In genomic region chr12:111705186-111705973, GRCm38 (mm10) we compare ENCODE assay signal across 9 mouse cellular contexts. TPM values are rescaled to one million over a fixed set of nuclear protein-coding genes. Genes with fewer than 3 reads are reported as not detected.
DNase-seq lines count a peak whose midpoint lies in the region; ATAC-seq and TF ChIP-seq lines count a peak whose summit lies in the region.
"Had no signal": no experiment of that assay in that cellular context is flagged by ENCODE, and none has a peak within 500 bp of the region (broad histone marks: within the 10 kb centered on the region; RNA-seq: fewer than 3 reads in every experiment).

No protein-coding gene starts in this region.

- peaks cover 9% of the 10 kb centered on the region for H3K4me1 ChIP-seq in hindbrain, embryonic 15.5 days (replicated peaks)
- H3K4me1 ChIP-seq in forebrain, postnatal 0 days (ENCODE audit: insufficient read depth): no peaks in the 10 kb centered on the region

- intact Hi-C loops in left cerebral cortex, adult 2 months (cut with DNase I): no loop called here
- intact Hi-C loops in left cerebral cortex, postnatal 14 days (cut with DNase I): no loop called here

- ATAC-seq in hindbrain, embryonic 15.5 days (ENCODE audit: low FRiP score, low read depth): 0 out of 2 replicates have a peak, but pooled peaks have one; percentile 31
- ATAC-seq in forebrain, postnatal 0 days: no peak

- H3K4me3 ChIP-seq in left cerebral cortex, adult 2 months: no peak overlapping the region
- H3K4me3 ChIP-seq in hindbrain, embryonic 15.5 days: no peak overlapping the region
- no peak overlapping the region for H3K4me3 ChIP-seq in forebrain, postnatal 0 days (ENCODE audit: low read depth, low read length)

- no peaks in the 10 kb centered on the region for H3K9me3 ChIP-seq in hindbrain, embryonic 15.5 days
- no peaks in the 10 kb centered on the region for H3K9me3 ChIP-seq in forebrain, postnatal 0 days (ENCODE audit: low read length)
- H3K9me3 ChIP-seq: G1E had no signal

- H3K27ac ChIP-seq in left cerebral cortex, adult 2 months: peak overlapping the region; percentile 73
- peak overlapping the region; percentile 32; the same call in 1 of the 2 replicates for H3K27ac ChIP-seq in hindbrain, embryonic 15.5 days (replicated peaks)
- no peak overlapping the region for H3K27ac ChIP-seq in forebrain, postnatal 0 days (ENCODE audit: low read depth, low read length)

- H3K27me3 ChIP-seq in hindbrain, embryonic 15.5 days: no peaks in the 10 kb centered on the region
- no peaks in the 10 kb centered on the region for H3K27me3 ChIP-seq in forebrain, postnatal 0 days (ENCODE audit: insufficient read depth, low read length)

- 79% methylated on average over 15 of the region's 15 CpGs for WGBS in hindbrain, embryonic 15.5 days
- WGBS in forebrain, postnatal 0 days: 74% methylated on average over 15 of the region's 15 CpGs

- no peak for TF ChIP-seq CTCF in left cerebral cortex, adult 2 months (IDR thresholded peaks at IDR 0.05)
- no peak for TF ChIP-seq CTCF in forebrain, postnatal 0 days (IDR thresholded peaks at IDR 0.05; ENCODE audit: low read depth)

- H3K36me3 ChIP-seq in hindbrain, embryonic 15.5 days: peaks cover 27% of the 10 kb centered on the region
- H3K36me3 ChIP-seq in forebrain, postnatal 0 days (ENCODE audit: insufficient read depth): peaks cover 31% of the 10 kb centered on the region

- H3K9ac ChIP-seq in hindbrain, embryonic 15.5 days: no peak overlapping the region
- no peak overlapping the region for H3K9ac ChIP-seq in forebrain, postnatal 0 days

- no peak overlapping the region for H3K4me2 ChIP-seq in hindbrain, embryonic 15.5 days
- no peak overlapping the region for H3K4me2 ChIP-seq in forebrain, postnatal 0 days (ENCODE audit: low read depth)

- no peak for DNase-seq in left cerebral cortex, adult 2 months (ENCODE audit: extremely low spot score in 1 of 2, low spot score in 2 of 2)
- DNase-seq in left cerebral cortex, postnatal 14 days (ENCODE audit: low spot score in 2 of 2): no peak
- peak; percentile 86 for DNase-seq in gastrocnemius, adult 18-20 months (ENCODE audit: low spot score)
- peak; percentile 91 for DNase-seq in lung, postnatal 10 days
- no peak for DNase-seq in forebrain, postnatal 0 days
- no peak for DNase-seq in embryo, embryonic 9.5 days (ENCODE audit: extremely low spot score)
- DNase-seq in left cerebral cortex, adult 8-10 months (ENCODE audit: low spot score in 2 of 2): no peak

RNA-seq across cellular contexts. Expression of gene Bag5, which starts 7.7 kb away (rescaled TPM):
- 10 to 100 TPM; 60.9 to 61.8 TPM for total RNA-seq in left cerebral cortex, adult 2 months (2021)
- total RNA-seq in left cerebral cortex, postnatal 14 days (2021): 10 to 100 TPM; 45.7 to 47.0 TPM
- 10 to 100 TPM; 16.0 to 16.9 TPM for total RNA-seq in gastrocnemius, adult 18-20 months (2021)
- polyA plus RNA-seq in hindbrain, embryonic 15.5 days (2015; fragmentation: Nextera tagmentation; extraction: Ambion mirVana): 65.1 and 67.8 TPM in 2 replicates
- total RNA-seq in forebrain, postnatal 0 days (2014; rRNA removed): 50.6 and 54.2 TPM in 2 replicates
- 60.7 and 71.2 TPM in 2 replicates for polyA plus RNA-seq in forebrain, postnatal 0 days (2015; fragmentation: Nextera tagmentation; extraction: Ambion mirVana)
- 10 to 100 TPM; 59.0 to 65.9 (median 59.6) TPM for total RNA-seq in left cerebral cortex, adult 8-10 months (2022)

RNA-seq across cellular contexts. Expression of gene Apopt1, which starts 7.7 kb away (rescaled TPM):
- total RNA-seq in left cerebral cortex, adult 2 months (2021): 10 to 100 TPM; 36.2 to 38.8 TPM
- 10 to 100 TPM; 39.4 to 44.3 TPM for total RNA-seq in left cerebral cortex, postnatal 14 days (2021)
- total RNA-seq in gastrocnemius, adult 18-20 months (2021): 10 to 100 TPM; 40.5 to 43.5 TPM
- polyA plus RNA-seq in hindbrain, embryonic 15.5 days (2015; fragmentation: Nextera tagmentation; extraction: Ambion mirVana): 50.7 and 52.9 TPM in 2 replicates
- total RNA-seq in forebrain, postnatal 0 days (2014; rRNA removed): 27.8 and 30.1 TPM in 2 replicates
- 52.7 and 59.8 TPM in 2 replicates for polyA plus RNA-seq in forebrain, postnatal 0 days (2015; fragmentation: Nextera tagmentation; extraction: Ambion mirVana)
- total RNA-seq in left cerebral cortex, adult 8-10 months (2022): 10 to 100 TPM; 38.6 to 41.1 (median 39.6) TPM

RNA-seq across cellular contexts. Expression of gene Trmt61a, which starts 27.5 kb away (rescaled TPM):
- 10 to 100 TPM; 18.9 to 20.2 TPM for total RNA-seq in left cerebral cortex, adult 2 months (2021)
- 10 to 100 TPM; 18.9 to 19.7 TPM for total RNA-seq in left cerebral cortex, postnatal 14 days (2021)
- total RNA-seq in gastrocnemius, adult 18-20 months (2021): 1 to 10 TPM; 2.4 to 3.9 TPM
- polyA plus RNA-seq in hindbrain, embryonic 15.5 days (2015; fragmentation: Nextera tagmentation; extraction: Ambion mirVana): 11.5 and 12.0 TPM in 2 replicates
- 15.9 and 19.6 TPM in 2 replicates for total RNA-seq in forebrain, postnatal 0 days (2014; rRNA removed)
- 8.8 and 10.9 TPM in 2 replicates for polyA plus RNA-seq in forebrain, postnatal 0 days (2015; fragmentation: Nextera tagmentation; extraction: Ambion mirVana)
- 10 to 100 TPM; 18.6 to 22.6 (median 20.8) TPM for total RNA-seq in left cerebral cortex, adult 8-10 months (2022)

RNA-seq across cellular contexts. Expression of gene Ckb, which starts 33.2 kb away (rescaled TPM):
- total RNA-seq in left cerebral cortex, adult 2 months (2021): 1,000 to 10,000 TPM; 1,837 to 1,872 TPM
- total RNA-seq in left cerebral cortex, postnatal 14 days (2021): 1,000 to 10,000 TPM; 1,395 to 1,474 TPM
- 10 to 100 TPM in 1 of 2 experiments, 1 to 10 TPM in 1; 5.9 to 12.2 TPM for total RNA-seq in gastrocnemius, adult 18-20 months (2021)
- 1,741 and 1,830 TPM in 2 replicates for polyA plus RNA-seq in hindbrain, embryonic 15.5 days (2015; fragmentation: Nextera tagmentation; extraction: Ambion mirVana)
- 1,430 and 1,456 TPM in 2 replicates for total RNA-seq in forebrain, postnatal 0 days (2014; rRNA removed)
- 1,561 and 1,650 TPM in 2 replicates for polyA plus RNA-seq in forebrain, postnatal 0 days (2015; fragmentation: Nextera tagmentation; extraction: Ambion mirVana)
- total RNA-seq in left cerebral cortex, adult 8-10 months (2022): 1,000 to 10,000 TPM; 1,860 to 1,987 (median 1,908) TPM
- polyA plus RNA-seq: G1E had no signal

RNA-seq across cellular contexts. Expression of gene Klc1, which starts 53.3 kb away (rescaled TPM):
- 100 to 1,000 TPM; 746 to 823 TPM for total RNA-seq in left cerebral cortex, adult 2 months (2021)
- total RNA-seq in left cerebral cortex, postnatal 14 days (2021): 100 to 1,000 TPM; 856 to 890 TPM
- 10 to 100 TPM; 59.1 to 60.1 TPM for total RNA-seq in gastrocnemius, adult 18-20 months (2021)
- polyA plus RNA-seq in hindbrain, embryonic 15.5 days (2015; fragmentation: Nextera tagmentation; extraction: Ambion mirVana): 578 and 629 TPM in 2 replicates
- 596 and 608 TPM in 2 replicates for total RNA-seq in forebrain, postnatal 0 days (2014; rRNA removed)
- 592 and 640 TPM in 2 replicates for polyA plus RNA-seq in forebrain, postnatal 0 days (2015; fragmentation: Nextera tagmentation; extraction: Ambion mirVana)
- total RNA-seq in left cerebral cortex, adult 8-10 months (2022): 100 to 1,000 TPM; 689 to 762 (median 731) TPM

Comparison
In these comparisons a context has a peak if more than half of its experiments do, and no peak if none do; other contexts are left out.
1. DNase-seq: peak in gastrocnemius, adult 18-20 months (single experiment) and lung, postnatal 10 days (single experiment); none in left cerebral cortex, adult 2 months (0 of 2), left cerebral cortex, postnatal 14 days (0 of 2), forebrain, postnatal 0 days (single experiment), embryo, embryonic 9.5 days (single experiment) and left cerebral cortex, adult 8-10 months (0 of 2).